Mouse (Mus musculus) liver, embryonic 11.5 days (tissue): Measurements from ENCODE around the gene 2810408A11Rik. TPM values are rescaled to one million over a fixed set of nuclear protein-coding genes. Genes with fewer than 3 reads are reported as not detected.

Experiments
- ATAC-seq: fragments of 200-750 bp; cut with Nextera tagmentation; replicated peaks from 2 replicates; pipeline ENCODE4 v1.8.0; 2017; ENCODE audit warnings: moderate number of reproducible peaks, mild to moderate bottlenecking, moderate TSS enrichment, moderate library complexity; ENCODE audit not compliant: low FRiP score
- DNase-seq: peaks from one replicate; pipeline ENCODE4 v3.0.0-alpha.2; 2017; ENCODE audit warnings: low spot score
- H3K27ac ChIP-seq: fragments of 300-500 bp; sonication (generic); 2 replicates; pipeline ENCODE4 v1.5.1; 2014; ENCODE audit warnings: mild to moderate bottlenecking, low read depth, low read length, control low read depth
- H3K27me3 ChIP-seq: fragments of 300-500 bp; sonication (generic); replicated peaks from 2 replicates; pipeline ENCODE4 v1.6.1; 2014; ENCODE audit warnings: low read length, mixed read lengths; ENCODE audit not compliant: control insufficient read depth, insufficient read depth
- H3K36me3 ChIP-seq: fragments of 300-500 bp; sonication (generic); 2 replicates; pipeline ENCODE4 v1.6.1; 2014; ENCODE audit warnings: mild to moderate bottlenecking, low read length, moderate library complexity, mixed read lengths; ENCODE audit not compliant: control insufficient read depth, insufficient read depth
- H3K4me1 ChIP-seq: fragments of 300-500 bp; sonication (generic); replicated peaks from 2 replicates; pipeline ENCODE4 v1.6.1; 2014; ENCODE audit warnings: low read length, mixed read lengths; ENCODE audit not compliant: control insufficient read depth, insufficient read depth
- H3K4me2 ChIP-seq: fragments of 300-500 bp; sonication (generic); 2 replicates; pipeline ENCODE4 v1.6.1; 2014; ENCODE audit warnings: mild to moderate bottlenecking, control low read depth, moderate library complexity
- H3K4me3 ChIP-seq: fragments of 300-500 bp; sonication (generic); 2 replicates; pipeline ENCODE4 v1.5.1; 2014; ENCODE audit warnings: low read depth, low read length, control low read depth
- H3K9ac ChIP-seq: fragments of 300-500 bp; sonication (generic); 2 replicates; pipeline ENCODE4 v1.6.1; 2014; ENCODE audit warnings: low read depth, low read length, control low read depth
- H3K9me3 ChIP-seq: fragments of 300-500 bp; sonication (generic); 2 replicates; pipeline ENCODE4 v1.6.1; 2016; ENCODE audit warnings: low read length, inconsistent platforms, mixed read lengths; ENCODE audit not compliant: control insufficient read depth
- WGBS: fragments of 180-500 bp; shearing (Covaris S2); extraction: QIAGEN DNeasy Blood & Tissue Kit; methylation state at CpG from one replicate; pipeline ENCODE4 v1.1.7; 2014; 5-methylcytosine and 5-hydroxymethylcytosine counted together
- polyA plus RNA-seq: library from polyadenylated mRNA; unstranded; fragments of >200 nt; fragmentation: Nextera tagmentation; extraction: Ambion mirVana; gene quantifications from 2 replicates; pipeline ENCODE4 v1.2.1, GENCODE M21; 2014

The 2810408A11Rik gene
- polyA plus RNA-seq, 1 experiment from 2014 or later: 3.2 TPM

DNA sequence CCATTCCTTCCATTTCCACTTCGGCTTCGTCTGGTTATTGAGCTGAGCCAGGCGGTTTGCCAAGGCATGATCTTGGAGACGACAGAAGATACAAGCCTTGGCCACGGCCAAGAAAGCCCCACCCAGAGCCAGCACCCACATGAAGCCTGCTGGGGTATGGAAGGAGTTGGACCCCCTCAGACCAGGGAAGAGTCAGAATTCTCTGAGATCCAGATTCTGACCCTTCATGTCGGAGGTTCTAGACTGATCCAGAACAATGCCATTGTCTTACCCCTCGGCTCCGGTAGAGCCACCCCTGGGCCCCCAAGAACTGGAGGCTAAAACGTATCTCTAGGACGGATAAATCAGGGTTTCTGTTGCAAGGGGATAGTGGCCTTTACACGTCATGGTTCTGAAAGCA is 22.9 kb downstream of the 2810408A11Rik start, which contains the start of gene Tmem95:
Tmem95 (minus strand) TSS at position 141 of the 400 bp plus-strand sequence.
- ATAC-seq (no peak), DNase-seq (no peak)
- H3K4me1 ChIP-seq: peaks cover 57% of the 10 kb centered on the region
- no peaks in the 10 kb centered on the region for H3K36me3 ChIP-seq
- H3K4me3 ChIP-seq: peak within 1 kb of the TSS; percentile 63
- peak within 1 kb of the TSS; percentile 25; the same call in 1 of the 2 replicates for H3K9ac ChIP-seq
- H3K27me3 ChIP-seq: no peaks in the 10 kb centered on the region
- no peaks in the 10 kb centered on the region for H3K9me3 ChIP-seq
- peak within 1 kb of the TSS; percentile 92 for H3K27ac ChIP-seq
- 89% methylated on average over 11 of the region's 11 CpGs for WGBS
- H3K4me2 ChIP-seq: peak within 1 kb of the TSS; percentile 99

- H3K9ac ChIP-seq: no peak overlapping the region
- WGBS: 1% methylated on average over 12 of the region's 12 CpGs
- ATAC-seq: peak; percentile 48
- H3K27ac ChIP-seq: 0 out of 2 replicates have a peak overlapping the region, but pooled peaks have one; percentile 21
- H3K4me3 ChIP-seq: no peak overlapping the region
- H3K4me2 ChIP-seq: peak overlapping the region; percentile 51
- H3K27me3 ChIP-seq: no peaks in the 10 kb centered on the region
- no peaks in the 10 kb centered on the region for H3K9me3 ChIP-seq
- DNase-seq: peak; percentile 83
- H3K36me3 ChIP-seq: no peaks in the 10 kb centered on the region
- H3K4me1 ChIP-seq: peaks cover 57% of the 10 kb centered on the region
Observed at GRCm38 (mm10) chr11:69876867-69877266, 23.9 kb downstream of the 2810408A11Rik start.

- DNase-seq (no peak), ATAC-seq (no peak)
- peaks cover 51% of the 10 kb centered on the region for H3K4me1 ChIP-seq
- H3K9me3 ChIP-seq: no peaks in the 10 kb centered on the region
- H3K4me2 ChIP-seq: no peak overlapping the region; the same call in 1 of the 2 replicates
- H3K27ac ChIP-seq: no peak overlapping the region
- H3K9ac ChIP-seq: no peak overlapping the region
- no peak overlapping the region for H3K4me3 ChIP-seq
- H3K36me3 ChIP-seq: no peaks in the 10 kb centered on the region
- no peaks in the 10 kb centered on the region for H3K27me3 ChIP-seq
- 41% methylated on average over 7 of the region's 7 CpGs for WGBS
Observed at GRCm38 (mm10) chr11:69876186-69876585, 24.6 kb downstream of the 2810408A11Rik start.

DNA sequence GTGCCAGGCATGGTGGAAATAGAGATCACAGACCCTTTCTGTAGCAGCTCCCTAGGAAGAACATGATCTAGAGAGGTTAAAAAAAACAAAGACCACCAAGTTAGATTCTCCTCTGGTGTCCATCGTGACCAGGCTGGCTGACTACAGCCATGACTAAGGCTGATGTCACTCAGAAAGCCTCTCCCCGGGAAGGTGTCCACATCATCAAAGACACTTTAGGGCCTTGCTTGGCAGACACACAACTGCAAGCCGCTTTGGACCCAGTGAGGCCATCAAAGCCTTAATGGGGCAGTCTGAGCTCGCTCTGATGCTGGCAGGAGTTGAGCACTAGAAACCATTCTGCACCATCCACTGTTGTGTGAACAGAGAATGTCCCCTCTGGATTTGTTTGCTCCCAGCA is 28.3 kb downstream of the 2810408A11Rik start:
- no peaks in the 10 kb centered on the region for H3K36me3 ChIP-seq
- no peak for ATAC-seq
- peaks cover 17% of the 10 kb centered on the region for H3K4me1 ChIP-seq

DNA sequence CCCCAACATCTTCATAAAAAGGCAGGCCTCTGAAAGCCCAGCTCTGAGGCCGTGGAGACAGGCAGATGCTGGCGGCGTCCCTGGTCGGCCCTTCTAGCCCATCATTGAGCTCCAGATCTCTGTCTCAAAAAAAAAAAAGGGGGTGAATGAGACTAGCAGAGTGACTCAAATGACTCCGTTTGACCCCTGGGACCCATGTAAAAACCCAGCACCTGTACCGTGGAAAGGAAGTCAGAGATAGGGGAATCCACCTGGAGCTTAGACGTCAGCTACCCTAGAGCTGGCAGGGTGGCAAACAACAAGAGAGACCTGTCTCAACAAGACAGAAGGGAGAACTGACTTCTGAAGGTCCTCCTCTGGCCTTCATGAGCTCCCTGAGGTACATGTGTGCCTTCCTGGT is 29.0 kb downstream of the 2810408A11Rik start:
- Histone ChIP-seq H3K4me3 (no peak overlapping the region), H3K36me3 (no peaks in the 10 kb centered on the region), H3K4me1 (peaks cover 11% of the 10 kb centered on the region), H3K27me3 (no peaks in the 10 kb centered on the region), H3K4me2 (no peak overlapping the region), H3K27ac (no peak overlapping the region), H3K9me3 (no peaks in the 10 kb centered on the region), H3K9ac (no peak overlapping the region)
- ATAC-seq (no peak), DNase-seq (no peak)
- WGBS: 84% methylated on average over 7 of the region's 7 CpGs

More for the DNA sequence above, 28.3 kb downstream of the 2810408A11Rik start:
- H3K27ac ChIP-seq: no peak overlapping the region
- H3K27me3 ChIP-seq: no peaks in the 10 kb centered on the region
- H3K4me2 ChIP-seq: no peak overlapping the region
- H3K4me3 ChIP-seq: no peak overlapping the region
- no peak for DNase-seq
- H3K9me3 ChIP-seq: no peaks in the 10 kb centered on the region
- 82% methylated on average over 4 of the region's 4 CpGs for WGBS
- H3K9ac ChIP-seq: no peak overlapping the region

- WGBS: 70% methylated on average over 2 of the region's 2 CpGs
- Histone ChIP-seq H3K27ac (no peak overlapping the region), H3K4me3 (no peak overlapping the region), H3K9ac (no peak overlapping the region), H3K36me3 (no peaks in the 10 kb centered on the region), H3K9me3 (no peaks in the 10 kb centered on the region), H3K4me2 (no peak overlapping the region), H3K4me1 (no peaks in the 10 kb centered on the region), H3K27me3 (no peaks in the 10 kb centered on the region)
- DNase-seq (no peak), ATAC-seq (peak; percentile 60; the same call in 1 of the 2 replicates)
Observed at GRCm38 (mm10) chr11:69870289-69871069, 30.3 kb downstream of the 2810408A11Rik start.

- no peaks in the 10 kb centered on the region for H3K9me3 ChIP-seq
- no peaks in the 10 kb centered on the region for H3K27me3 ChIP-seq
- no peaks in the 10 kb centered on the region for H3K36me3 ChIP-seq
- ATAC-seq: peak; percentile 60
- H3K4me2 ChIP-seq: no peak overlapping the region
- H3K27ac ChIP-seq: no peak overlapping the region
- H3K4me1 ChIP-seq: peaks cover 15% of the 10 kb centered on the region
- no peak overlapping the region for H3K4me3 ChIP-seq
- no peak overlapping the region for H3K9ac ChIP-seq
- 45% methylated on average over 9 of the region's 9 CpGs for WGBS
- no peak for DNase-seq
Observed at GRCm38 (mm10) chr11:69867335-69867734, 33.5 kb downstream of the 2810408A11Rik start.

DNA sequence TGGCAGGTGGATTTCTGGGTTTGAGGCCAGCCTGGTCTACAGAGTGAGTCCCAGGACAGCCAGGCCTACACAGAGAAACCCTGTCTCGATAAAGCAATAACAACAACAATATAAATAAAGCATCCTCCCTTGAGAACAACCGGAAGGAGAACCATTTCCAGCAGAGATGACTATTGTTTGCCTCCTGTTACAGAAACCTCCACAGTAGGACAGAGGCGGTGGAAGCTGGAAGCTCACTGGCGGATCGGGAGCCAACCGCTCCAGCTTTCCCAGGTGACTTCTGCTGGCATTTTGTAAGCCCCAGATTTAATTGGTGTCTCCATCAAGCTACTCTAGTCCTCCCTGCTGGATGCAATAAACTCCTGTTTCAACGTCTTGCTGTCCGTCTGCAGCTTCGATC is 35.2 kb downstream of the 2810408A11Rik start:
- DNase-seq (no peak), ATAC-seq (no peak)
- H3K36me3 ChIP-seq: no peaks in the 10 kb centered on the region
- no peaks in the 10 kb centered on the region for H3K27me3 ChIP-seq
- peaks cover 15% of the 10 kb centered on the region for H3K4me1 ChIP-seq
- no peak overlapping the region for H3K4me3 ChIP-seq
- H3K4me2 ChIP-seq: no peak overlapping the region
- no peak overlapping the region for H3K9ac ChIP-seq
- no peak overlapping the region for H3K27ac ChIP-seq
- WGBS: 87% methylated on average over 9 of the region's 9 CpGs
- no peaks in the 10 kb centered on the region for H3K9me3 ChIP-seq
